Comparison of ENCODE assay signal across 8 mouse cellular contexts in genomic region chr16:35154245-35154640, GRCm38 (mm10). TPM values are rescaled to one million over a fixed set of nuclear protein-coding genes. Genes with fewer than 3 reads are reported as not detected.
A peak's percentile ranks its signal among the peaks of the same experiment; 100 is the strongest.
DNase-seq lines count a peak whose midpoint lies in the region; ATAC-seq lines count a peak whose summit lies in the region.

No protein-coding gene starts in this region.

- peak overlapping the region; percentile 90 for H3K4me2 ChIP-seq in forebrain, embryonic 14.5 days (ENCODE audit: low read length)
- peak overlapping the region; percentile 81 for H3K4me2 ChIP-seq in hindbrain, embryonic 16.5 days (ENCODE audit: low read length)
- H3K4me2 ChIP-seq in limb, embryonic 15.5 days, result peak overlapping the region; percentile 98
- peak overlapping the region; percentile 97 for H3K4me2 ChIP-seq in neural tube, embryonic 12.5 days (replicated peaks)

- no peaks in the 10 kb centered on the region for H3K9me3 ChIP-seq in forebrain, embryonic 14.5 days (replicated peaks; ENCODE audit: control insufficient read depth, low read length)
- no peaks in the 10 kb centered on the region for H3K9me3 ChIP-seq in hindbrain, embryonic 16.5 days (ENCODE audit: control insufficient read depth, low read length)
- no peaks in the 10 kb centered on the region for H3K9me3 ChIP-seq in limb, embryonic 15.5 days
- no peaks in the 10 kb centered on the region for H3K9me3 ChIP-seq in neural tube, embryonic 12.5 days

- peak; percentile 97 for DNase-seq in heart, adult 11 months
- DNase-seq in heart, adult 8-10 months (ENCODE audit: low spot score), result no peak
- peak; percentile 66 for DNase-seq in cerebellum, adult 11-12 months
- peak; percentile 83 for DNase-seq in forebrain, embryonic 14.5 days (ENCODE audit: low spot score)

- H3K9ac ChIP-seq in forebrain, embryonic 14.5 days (ENCODE audit: low read length), result peak overlapping the region; percentile 84
- peak overlapping the region; percentile 94 for H3K9ac ChIP-seq in hindbrain, embryonic 16.5 days (ENCODE audit: low read depth, low read length)
- H3K9ac ChIP-seq in limb, embryonic 15.5 days, result peak overlapping the region; percentile 68
- peak overlapping the region; percentile 87 for H3K9ac ChIP-seq in neural tube, embryonic 12.5 days

- ATAC-seq in forebrain, embryonic 14.5 days, result peak; percentile 82
- ATAC-seq in hindbrain, embryonic 16.5 days, result peak; percentile 87
- peak; percentile 50 for ATAC-seq in limb, embryonic 15.5 days (ENCODE audit: insufficient number of reproducible peaks, low FRiP score, low TSS enrichment, low read depth)
- peak; percentile 84 for ATAC-seq in neural tube, embryonic 12.5 days (ENCODE audit: low FRiP score, low read depth)
- ATAC-seq in granulocyte monocyte progenitor cell, adult 5-6 weeks (replicated peaks; ENCODE audit: poor library complexity, severe bottlenecking), result no peak

- WGBS in forebrain, embryonic 14.5 days, result under 1% methylated on average over 29 of the region's 29 CpGs
- under 1% methylated on average over 29 of the region's 29 CpGs for WGBS in hindbrain, embryonic 16.5 days
- WGBS in limb, embryonic 15.5 days, result under 1% methylated on average over 29 of the region's 29 CpGs
- WGBS in neural tube, embryonic 12.5 days, result under 1% methylated on average over 29 of the region's 29 CpGs

- H3K4me1 ChIP-seq in forebrain, embryonic 14.5 days (ENCODE audit: control insufficient read depth, insufficient read depth, low read length), result peaks cover 14% of the 10 kb centered on the region
- peaks cover 40% of the 10 kb centered on the region for H3K4me1 ChIP-seq in hindbrain, embryonic 16.5 days (ENCODE audit: control insufficient read depth, insufficient read depth, low read depth, low read length)
- H3K4me1 ChIP-seq in limb, embryonic 15.5 days, result peaks cover 33% of the 10 kb centered on the region
- H3K4me1 ChIP-seq in neural tube, embryonic 12.5 days, result peaks cover 42% of the 10 kb centered on the region

- no peaks in the 10 kb centered on the region for H3K36me3 ChIP-seq in forebrain, embryonic 14.5 days (ENCODE audit: control insufficient read depth, insufficient read depth, low read length)
- H3K36me3 ChIP-seq in hindbrain, embryonic 16.5 days (ENCODE audit: control insufficient read depth, insufficient read depth, low read length), result no peaks in the 10 kb centered on the region
- no peaks in the 10 kb centered on the region for H3K36me3 ChIP-seq in limb, embryonic 15.5 days
- H3K36me3 ChIP-seq in neural tube, embryonic 12.5 days, result no peaks in the 10 kb centered on the region

- H3K27me3 ChIP-seq in forebrain, embryonic 14.5 days (replicated peaks; ENCODE audit: control insufficient read depth, insufficient read depth, low read length), result peaks cover 39% of the 10 kb centered on the region
- H3K27me3 ChIP-seq in hindbrain, embryonic 16.5 days (replicated peaks; ENCODE audit: control insufficient read depth, insufficient read depth, low read length), result no peaks in the 10 kb centered on the region; the same call in 1 of the 2 replicates
- H3K27me3 ChIP-seq in limb, embryonic 15.5 days, result peaks cover 59% of the 10 kb centered on the region
- peaks cover 44% of the 10 kb centered on the region for H3K27me3 ChIP-seq in neural tube, embryonic 12.5 days (replicated peaks)

- peak overlapping the region; percentile 80 for H3K4me3 ChIP-seq in forebrain, embryonic 14.5 days (ENCODE audit: low read depth, low read length)
- H3K4me3 ChIP-seq in hindbrain, embryonic 16.5 days (ENCODE audit: low read length), result peak overlapping the region; percentile 58
- H3K4me3 ChIP-seq in limb, embryonic 15.5 days, result peak overlapping the region; percentile 69
- H3K4me3 ChIP-seq in neural tube, embryonic 12.5 days, result peak overlapping the region; percentile 74

- H3K27ac ChIP-seq in forebrain, embryonic 14.5 days (ENCODE audit: low read depth, low read length), result peak overlapping the region; percentile 84
- peak overlapping the region; percentile 83 for H3K27ac ChIP-seq in hindbrain, embryonic 16.5 days (ENCODE audit: low read depth, low read length)
- H3K27ac ChIP-seq in limb, embryonic 15.5 days, result no peak overlapping the region
- H3K27ac ChIP-seq in neural tube, embryonic 12.5 days, result 0 out of 2 replicates have a peak overlapping the region, but pooled peaks have one; percentile 57

RNA-seq across cellular contexts. Expression of gene Adcy5, which starts 0.4 kb away (rescaled TPM):
- 10 to 100 TPM; 51.4 to 56.2 (median 54.6) TPM for total RNA-seq in heart, adult 8-10 months (2022)
- polyA plus RNA-seq in forebrain, embryonic 14.5 days (2014; fragmentation: Nextera tagmentation; extraction: Ambion mirVana), result 4.4 and 5.4 TPM in 2 replicates
- 7.0 and 7.2 TPM in 2 replicates for polyA plus RNA-seq in hindbrain, embryonic 16.5 days (2015; fragmentation: Nextera tagmentation; extraction: Ambion mirVana)
- polyA plus RNA-seq in limb, embryonic 15.5 days (2015; fragmentation: Nextera tagmentation; extraction: Ambion mirVana), result 1.7 and 2.2 TPM in 2 replicates
- polyA plus RNA-seq in neural tube, embryonic 12.5 days (2016; fragmentation: Nextera tagmentation; extraction: Ambion mirVana), result 3.6 and 3.8 TPM in 2 replicates
- total RNA-seq in granulocyte monocyte progenitor cell, adult 5-6 weeks (2014; fragmentation: Nextera tagmentation), result not detected in 2 replicates
- not detected in 2 replicates for total RNA-seq in granulocyte monocyte progenitor cell, adult 5-6 weeks (2017)
